Mouse (Mus musculus) ovary, postnatal 10 days (tissue): ENCODE measurements around the gene Cnp.
"Not testable (repeated sequence)": the region's sequence is repeated elsewhere in the genome, so short reads cannot be mapped to it uniquely, and the experiment has no call there.

Experiments
- DNase-seq: peaks from one replicate; pipeline ENCODE4 v3.0.0; 2022; ENCODE audit warnings: low spot score

The Cnp gene

DNA sequence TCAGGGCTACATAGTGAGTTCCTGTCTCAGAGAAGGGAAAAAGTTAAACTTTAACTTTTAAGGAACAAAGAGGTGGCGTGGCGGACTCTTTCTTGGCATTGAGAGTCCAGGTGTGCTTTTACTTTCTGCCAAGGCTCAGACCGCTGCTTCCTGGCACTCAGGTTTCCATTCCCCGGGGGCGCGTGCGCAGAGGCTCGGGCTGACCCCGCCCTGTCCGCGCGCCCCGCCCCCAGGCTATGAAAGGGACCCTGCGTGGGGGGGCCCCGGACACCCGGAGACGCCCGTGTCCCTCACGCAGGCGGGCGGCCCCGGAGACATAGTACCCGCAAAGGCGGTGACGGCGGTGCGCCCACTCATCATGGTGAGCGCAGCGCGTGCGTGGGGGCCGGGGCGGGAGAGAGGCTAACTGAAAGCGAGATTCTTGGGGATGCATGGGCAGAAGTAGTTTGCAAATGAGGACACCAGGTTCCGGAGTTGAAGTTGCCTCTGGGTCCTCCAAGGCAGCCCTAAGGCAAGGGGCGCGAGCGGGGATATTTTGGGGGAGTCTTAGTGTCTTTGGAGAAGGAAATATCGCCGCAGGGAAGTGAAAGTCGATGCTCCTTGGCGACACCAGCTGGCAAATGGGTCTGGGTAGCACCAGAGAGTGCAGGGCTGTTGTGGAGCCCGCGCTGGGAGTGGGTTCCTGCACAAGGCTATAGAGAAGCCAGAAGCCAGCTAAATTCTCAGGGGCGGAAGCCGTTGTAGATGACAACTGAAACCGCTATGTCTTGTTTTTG, at the start of gene Cnp:
TSS of gene Cnp (plus strand) at position 197 of the 776 bp plus-strand sequence.
- DNase-seq: peak; percentile 55

DNA sequence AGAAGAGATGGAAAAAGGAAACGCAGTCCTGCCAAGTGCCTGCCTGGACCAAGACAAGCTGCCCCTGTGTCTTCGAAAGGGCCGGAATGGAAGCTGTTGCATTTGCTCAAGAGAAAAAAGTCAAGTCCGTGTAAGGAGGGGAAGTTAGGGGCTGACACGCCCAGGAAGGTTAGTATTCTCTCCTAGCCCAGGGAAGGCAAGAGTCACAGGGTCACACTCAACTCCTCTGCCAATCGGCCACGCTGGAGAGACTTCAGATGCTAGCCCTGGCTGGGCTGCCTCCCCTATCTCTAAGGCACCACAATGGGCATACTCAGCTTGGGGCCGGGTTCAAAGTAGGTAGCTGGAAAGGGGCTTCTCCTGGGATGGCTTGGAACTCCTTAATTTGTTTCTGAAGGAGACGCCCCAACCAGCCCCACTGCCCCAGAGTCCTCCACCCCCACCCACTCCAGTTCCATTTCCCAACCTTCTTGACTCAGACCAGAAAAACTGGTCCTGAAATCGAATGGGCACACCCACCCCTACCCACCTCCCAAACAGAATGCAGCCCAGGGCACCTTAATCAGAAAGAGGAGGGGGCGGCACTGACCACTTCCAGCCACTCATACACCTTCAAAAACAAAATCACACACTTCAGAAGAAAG, 49.6 kb upstream of the Cnp start:
- no peak for DNase-seq

DNA sequence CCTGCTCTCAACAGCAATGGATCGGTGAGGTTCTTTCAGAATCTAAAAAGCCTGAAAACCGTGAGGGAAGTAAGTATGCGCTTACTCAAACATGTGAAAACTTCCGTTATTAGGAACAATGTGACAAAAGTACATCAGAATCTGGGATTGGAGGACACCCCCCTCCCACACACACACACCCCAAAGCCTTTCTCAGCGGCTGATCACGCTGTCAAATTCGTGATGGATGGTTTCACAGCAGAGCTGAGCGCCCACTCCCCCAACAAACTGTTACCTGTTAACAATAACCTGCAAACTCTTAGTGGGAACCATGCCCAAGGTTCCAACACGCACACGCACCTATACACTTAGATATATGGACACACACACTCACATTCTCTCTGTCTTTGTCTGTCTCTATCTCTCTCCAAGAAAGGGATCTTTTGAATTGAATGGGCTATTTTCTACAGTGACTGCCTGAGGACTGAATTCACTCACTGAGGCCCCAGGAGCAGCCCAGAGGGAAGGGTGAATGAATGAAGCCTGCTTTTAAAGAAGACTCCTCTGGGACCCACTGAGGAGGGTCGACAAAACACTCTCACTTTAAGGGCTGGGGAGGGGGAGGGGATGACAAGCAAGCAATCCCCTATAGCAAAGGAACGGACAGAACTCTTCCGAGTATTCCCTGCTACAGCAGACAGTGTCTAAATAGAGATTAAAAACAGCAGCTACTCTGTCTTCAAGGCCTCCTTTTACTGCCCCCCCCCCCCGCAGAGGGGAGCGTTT, 48.5 kb upstream of the Cnp start:
- no peak for DNase-seq

DNA sequence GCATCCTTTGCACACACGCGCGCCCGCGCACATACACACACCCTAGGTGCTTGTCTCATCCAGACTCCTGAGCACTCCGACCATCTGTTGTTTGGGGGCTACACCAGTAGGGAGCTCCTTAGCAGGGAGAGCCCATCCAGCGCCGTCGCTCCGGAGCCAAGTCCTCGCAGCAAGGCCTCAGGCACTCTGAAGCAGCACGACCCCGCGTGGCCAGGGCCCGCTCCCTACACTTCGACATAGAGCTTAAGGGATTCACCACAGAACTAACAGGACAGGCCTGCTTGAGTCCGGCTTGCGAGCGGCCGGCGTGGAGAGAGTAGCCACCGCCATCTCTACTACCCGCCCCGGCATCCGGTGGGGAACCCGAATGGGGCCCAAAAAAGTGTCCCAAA, 47.6 kb upstream of the Cnp start:
- peak; percentile 35 for DNase-seq

DNA sequence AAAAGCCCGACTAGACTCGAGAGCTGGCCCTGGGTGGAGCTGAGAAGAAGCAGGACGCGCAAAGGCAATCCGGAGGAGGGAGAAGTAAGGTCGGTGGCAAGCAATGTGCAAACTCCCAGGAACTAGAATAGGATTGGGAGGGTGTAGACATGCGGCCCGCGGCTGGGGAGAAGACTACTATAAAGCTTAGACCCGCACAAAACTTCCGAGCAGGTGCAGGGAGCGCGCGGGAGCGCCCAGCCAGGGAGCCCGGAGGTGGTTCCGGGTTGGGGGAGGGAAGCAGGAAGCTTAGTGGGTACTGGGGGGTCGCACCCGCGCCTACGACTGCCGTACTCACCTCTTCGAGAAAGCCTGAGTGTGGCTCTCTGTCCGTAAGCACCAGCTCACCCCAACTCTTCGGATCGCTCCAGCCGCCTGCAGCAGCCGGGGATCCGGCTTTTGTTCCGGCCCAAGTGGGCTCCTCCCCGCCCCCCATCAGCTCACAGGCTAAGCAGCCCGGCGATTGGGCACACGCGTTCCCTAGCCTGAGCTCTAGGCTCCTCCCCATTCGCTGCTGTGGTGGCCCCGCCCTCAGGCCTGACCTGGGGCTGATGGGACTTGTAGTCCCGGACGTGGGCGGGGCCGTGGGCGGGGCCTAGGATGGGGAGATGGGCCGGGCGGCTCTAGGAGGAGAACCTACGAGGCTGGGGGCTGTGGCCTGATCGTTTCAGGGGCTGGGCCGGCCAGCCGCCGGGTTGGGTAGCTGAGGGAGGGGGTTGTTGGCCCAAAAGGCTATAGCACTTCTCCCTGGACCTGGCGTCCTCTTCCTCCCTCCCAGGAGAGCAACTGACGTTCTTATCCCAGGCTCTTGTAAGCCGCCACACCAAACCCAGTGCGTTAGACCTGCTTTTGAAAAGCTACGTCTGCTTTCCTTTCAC, 47.0 kb upstream of the Cnp start, which contains the start of gene Acly:
TSS of gene Acly (minus strand) at position 543 of the 917 bp plus-strand sequence.
- peak; percentile 84 for DNase-seq

DNA sequence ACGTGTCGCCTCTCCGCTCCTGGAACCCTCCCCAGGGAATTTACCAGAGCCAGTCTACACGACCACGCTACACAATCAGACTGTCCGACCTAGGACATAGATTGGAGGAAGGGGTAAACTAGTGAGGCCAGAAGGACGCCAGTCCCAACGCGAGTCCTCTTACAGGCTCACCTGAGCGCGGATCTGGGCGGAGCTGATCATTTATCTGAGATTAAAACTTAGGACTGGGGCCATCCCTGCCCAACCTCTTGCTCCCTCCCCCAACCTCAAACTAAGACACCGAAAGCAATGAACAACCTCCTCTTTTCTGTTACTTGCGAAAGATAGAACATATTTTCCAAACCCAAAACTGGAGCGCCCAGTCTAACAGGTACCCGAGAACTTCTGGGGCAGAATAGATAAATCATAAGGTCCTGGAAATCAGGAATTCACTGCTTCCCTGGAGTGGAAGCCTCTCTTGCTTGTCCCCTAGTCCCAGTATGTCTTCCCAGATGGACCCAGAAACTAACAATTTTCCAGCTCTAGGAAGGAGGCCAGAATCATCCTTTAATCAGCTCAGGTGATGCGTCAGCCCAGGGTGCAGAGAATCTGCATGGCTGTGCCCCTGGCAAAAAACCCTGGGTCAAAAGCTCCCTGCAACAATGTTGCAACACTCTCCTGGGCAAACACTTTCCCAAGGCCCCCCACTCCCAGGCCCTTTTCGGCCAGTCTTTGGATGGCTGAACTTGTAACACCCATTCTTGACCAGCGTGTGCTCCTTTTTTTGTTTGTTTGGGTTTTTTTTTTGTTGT, 46.1 kb upstream of the Cnp start:
- DNase-seq: no peak

DNA sequence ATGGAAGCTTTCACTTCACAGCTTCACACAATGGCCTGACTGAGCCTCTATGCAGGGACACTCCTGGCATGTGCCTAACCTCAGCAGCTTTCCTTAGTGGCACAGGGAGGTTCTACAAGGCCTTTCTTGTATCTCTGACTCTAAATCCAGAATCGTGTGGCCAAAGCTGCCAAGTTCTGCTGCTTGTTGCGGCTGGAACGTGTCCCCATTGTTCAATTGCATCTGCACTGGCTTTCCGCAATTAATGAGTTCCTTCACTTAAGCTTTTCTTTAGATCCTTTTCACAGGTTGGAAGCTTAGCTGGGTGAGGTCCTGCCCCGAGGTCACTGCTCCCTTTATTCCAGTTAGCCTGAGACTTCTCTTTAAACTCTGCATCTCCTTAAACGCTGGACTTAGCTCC, 40.8 kb upstream of the Cnp start:
- no peak for DNase-seq

DNA sequence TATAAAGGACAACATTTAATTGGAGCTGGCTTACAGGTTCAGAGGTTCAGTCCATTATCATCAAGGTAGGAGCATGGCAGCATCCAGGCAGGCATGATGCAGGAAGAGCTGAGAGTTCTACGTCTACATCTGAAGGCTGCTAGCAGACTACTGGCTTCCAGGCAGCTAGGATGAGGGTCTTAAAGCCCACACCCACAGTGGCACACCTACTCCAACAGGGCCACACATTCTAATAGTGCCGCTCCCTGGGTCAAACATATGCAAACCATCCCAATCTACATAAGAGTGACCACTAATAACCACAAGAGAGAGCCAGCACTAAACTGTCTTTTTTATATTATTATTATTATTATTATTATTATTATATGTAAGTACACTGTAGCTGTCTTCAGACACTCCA, 40.3 kb upstream of the Cnp start:
- not testable (repeated sequence) for DNase-seq

DNA sequence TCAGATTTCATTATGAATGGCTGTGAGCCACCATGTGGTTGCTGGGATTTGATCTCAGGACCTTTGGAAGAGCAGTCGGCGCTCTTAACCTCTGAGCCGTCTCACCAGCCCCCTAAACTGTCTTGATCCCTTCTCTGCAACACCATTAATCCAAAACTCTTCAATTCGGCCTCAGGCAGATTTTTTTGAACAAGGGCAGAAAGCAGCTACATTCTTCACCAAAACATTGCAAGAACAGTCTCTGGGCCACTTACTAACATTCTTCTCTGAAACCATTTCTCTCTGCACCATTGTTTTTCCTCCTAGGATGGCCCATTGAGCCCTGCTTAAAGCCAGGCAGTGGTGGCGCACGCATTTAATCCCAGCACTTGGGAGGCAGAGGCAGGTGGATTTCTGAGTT, 39.9 kb upstream of the Cnp start:
- DNase-seq: not testable (repeated sequence)

DNA sequence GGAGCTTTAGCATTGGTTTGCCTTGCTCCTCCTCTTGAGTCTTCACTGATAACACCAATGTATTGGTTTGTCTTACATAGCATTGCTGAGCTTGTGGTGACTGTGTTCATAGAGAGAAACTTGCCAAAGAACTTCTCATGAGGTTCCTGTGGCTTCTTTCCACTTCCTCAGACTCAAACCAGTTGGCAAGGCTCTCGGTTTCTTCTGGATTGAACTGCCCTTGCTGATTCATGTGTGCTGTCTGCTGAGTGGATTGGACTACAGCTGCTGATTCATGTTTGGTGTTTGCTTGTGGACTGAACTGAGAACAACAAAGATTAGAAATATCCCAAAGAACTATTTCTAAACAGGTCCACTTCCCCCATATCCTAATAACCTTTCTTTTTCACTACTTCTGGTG, 38.7 kb upstream of the Cnp start:
- no peak for DNase-seq

DNA sequence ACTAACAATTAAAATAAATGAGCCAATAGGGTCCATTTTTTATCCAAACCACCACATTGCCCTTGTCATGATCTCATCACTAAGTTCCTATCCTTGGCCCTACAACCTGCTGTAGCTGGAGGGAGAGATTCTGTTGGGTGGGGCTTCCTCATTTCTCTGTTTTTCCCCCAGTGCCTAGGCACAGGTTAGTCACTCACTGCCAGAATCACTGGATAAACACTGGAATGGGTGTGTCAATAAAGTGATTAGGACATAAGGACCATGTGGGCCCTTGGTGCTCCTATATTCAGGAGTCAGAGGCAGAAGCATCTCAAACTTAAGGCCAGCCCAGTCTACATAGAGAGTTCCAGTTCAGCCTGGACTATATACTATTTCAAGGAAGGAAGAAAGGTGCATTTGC, 38.2 kb upstream of the Cnp start:
- DNase-seq: no peak

DNA sequence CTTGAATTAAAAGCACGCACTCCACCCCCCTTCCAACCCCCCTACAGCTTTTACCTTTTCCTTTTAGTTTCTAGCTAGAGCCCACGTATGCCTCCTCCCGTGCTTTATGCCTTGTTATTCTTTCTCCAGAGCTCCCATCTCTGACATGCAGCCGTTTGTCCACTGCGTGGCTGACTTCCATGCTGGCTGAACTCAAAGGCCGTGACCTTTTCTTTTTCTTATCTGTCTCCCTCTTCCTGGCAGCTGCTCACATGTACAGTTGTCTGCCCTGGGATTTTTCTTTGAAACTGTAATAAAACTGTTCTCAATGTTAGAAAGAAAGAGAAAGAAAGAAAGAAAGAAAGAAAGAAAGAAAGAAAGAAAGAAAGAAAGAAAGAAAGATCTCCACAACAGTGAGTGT, 33.7 kb upstream of the Cnp start:
- DNase-seq: no peak

DNA sequence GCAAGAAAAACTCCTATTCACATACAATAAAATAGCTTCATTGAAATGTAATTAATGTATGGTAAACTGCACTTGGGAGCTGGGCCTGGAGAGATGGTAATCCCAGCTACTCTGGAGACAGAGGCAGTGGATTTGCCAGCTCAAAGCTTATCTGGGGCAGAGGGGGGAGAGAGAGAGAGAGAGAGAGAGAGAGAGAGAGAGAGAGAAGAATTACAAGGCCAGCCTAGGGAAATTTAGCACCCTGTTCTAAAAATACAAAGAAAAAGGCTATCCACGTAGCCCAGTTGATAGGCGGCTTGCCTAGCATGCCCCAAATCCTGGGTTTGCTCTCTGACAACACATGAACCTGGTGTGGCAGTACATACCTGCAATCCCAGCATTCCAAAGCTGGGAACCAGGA, 33.1 kb upstream of the Cnp start:
- DNase-seq: no peak

DNA sequence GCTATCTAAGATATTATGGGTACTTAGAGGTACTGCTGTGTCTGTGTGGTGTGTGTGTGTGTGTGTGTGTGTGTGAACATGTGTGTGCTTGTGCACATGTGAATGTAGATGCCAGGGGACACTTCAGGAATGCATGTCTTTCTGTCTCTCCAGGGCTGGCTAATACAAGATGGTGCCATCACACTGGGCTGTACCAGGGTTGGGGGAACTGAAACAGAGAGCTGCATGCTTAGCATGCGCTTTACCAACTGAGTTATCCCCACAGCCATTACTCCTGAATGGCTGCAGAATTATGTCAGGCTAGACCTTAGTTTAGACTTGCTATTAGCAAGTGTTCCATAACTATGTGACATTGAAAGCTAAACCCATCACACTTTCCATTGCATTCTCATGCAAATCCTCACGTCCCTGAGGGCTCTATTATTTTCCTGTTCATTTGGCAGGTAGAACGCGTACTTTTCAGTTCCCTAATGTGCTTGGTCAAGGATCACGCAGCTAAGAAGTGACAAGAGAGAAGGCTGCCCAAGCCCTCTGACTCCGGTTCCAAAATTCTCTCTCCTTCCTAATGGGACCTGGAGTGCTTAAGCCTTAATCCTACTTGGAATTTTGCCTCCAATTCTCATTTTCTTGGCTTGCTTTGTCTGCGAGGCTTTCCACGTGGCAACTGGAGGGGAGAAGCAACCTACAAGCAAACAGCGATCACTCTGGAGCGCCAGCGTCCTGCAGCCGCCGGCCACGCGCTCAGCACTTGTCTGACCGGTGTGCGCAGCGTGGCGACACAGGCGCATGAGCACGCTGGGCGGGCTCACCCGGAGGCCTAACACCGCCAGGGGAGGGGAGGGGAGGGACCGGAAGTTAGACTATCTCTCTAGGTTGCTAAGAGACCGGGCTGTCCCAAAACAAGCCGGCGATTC, 29.6 kb upstream of the Cnp start, which contains the start of gene Ttc25:
TSS of gene Ttc25 (plus strand) at position 776 of the 914 bp plus-strand sequence.
- peak; percentile 38 for DNase-seq

DNA sequence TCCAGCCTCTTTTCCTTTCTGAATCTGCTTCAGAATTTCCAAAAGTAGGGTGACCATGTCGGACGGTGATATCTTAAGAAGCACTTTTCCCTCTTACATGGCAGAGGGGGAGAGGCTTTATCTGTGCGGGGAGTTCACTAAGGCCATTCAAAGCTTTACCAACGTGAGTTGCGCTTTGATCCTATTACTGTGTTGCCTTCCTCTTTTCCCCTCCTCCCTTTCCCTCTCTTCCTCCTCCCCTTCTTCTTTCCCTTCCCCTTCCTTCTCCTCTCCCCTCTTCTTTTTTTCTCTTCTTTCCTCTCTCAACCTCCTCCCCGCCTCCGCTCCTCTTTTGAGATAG, 29.0 kb upstream of the Cnp start:
- DNase-seq: no peak

DNA sequence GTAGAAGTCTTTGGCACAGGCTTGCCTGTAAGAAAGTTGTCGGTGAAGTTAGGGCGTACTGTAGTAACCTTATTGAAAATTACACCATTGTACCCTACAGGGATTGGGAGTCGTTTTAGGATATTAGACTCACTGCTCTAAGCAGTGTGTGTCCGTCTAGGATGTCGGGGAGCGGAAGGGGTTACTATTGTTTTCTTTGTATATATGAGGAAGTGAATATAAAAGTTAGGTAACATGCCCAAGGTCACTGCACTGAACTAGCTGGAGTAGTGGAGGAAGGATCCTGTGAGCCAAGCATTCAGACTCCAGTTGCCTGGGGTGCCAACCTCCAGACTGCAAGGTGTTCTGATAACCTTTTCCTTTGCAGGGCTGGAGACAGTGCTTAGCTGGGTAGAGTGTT, 27.7 kb upstream of the Cnp start:
- DNase-seq: no peak

DNA sequence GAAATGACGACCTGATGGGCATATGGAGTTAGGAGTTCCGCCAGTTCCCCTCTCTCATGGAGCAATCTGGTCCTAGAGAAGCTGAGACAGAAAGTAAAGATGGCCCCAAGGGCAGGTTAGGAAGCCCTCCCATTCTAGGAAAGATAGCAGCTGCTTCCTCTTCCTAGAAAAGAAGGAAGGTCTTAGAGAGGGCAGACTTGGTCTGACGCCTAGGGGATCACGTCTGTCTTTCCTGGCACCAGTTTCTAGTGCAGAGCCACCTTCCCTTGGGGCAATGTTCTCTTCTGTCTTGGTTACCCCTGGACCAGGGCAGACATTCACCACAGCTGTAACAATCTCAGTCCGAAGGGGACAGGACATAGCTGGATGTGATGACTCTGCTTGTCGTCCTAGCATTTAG, 26.6 kb upstream of the Cnp start:
- DNase-seq: no peak

DNA sequence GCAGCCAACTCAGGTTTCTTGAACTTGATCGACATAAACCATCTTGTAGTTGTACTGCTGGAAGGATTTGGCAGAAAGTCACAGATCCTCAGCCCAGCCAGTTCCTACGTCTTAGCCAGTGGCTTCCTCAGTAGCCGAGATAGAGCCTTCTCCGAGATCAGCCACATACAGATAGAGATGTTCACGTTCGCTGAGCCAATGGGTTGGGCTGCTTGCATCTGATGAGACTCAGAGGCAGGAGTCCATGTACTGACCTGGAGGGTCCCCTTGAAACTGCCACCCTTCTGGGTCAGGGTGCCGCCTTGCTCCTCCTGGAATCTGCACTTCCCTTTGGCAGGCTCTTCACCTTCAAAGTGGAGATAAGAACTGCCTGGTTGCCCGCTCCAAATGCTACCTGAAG, 25.2 kb upstream of the Cnp start:
- DNase-seq: no peak

DNA sequence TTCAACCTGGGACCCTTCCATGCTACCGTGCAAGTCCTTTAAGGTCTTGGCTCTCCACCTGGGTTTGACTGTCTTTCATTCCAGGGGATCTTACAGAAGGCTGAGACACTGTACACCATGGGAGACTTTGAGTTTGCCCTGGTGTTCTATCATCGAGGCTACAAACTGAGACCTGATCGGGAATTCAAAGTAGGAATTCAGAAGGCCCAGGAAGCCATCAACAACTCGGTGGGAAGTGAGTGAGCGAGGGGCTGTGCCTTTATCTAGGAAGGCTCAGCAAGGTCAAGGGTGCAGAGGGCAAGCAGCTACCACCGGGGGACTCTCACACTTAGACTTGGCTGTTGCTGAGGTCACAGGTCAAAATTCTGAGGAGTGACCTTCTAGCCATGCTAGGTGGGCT, 24.6 kb upstream of the Cnp start:
- no peak for DNase-seq

DNA sequence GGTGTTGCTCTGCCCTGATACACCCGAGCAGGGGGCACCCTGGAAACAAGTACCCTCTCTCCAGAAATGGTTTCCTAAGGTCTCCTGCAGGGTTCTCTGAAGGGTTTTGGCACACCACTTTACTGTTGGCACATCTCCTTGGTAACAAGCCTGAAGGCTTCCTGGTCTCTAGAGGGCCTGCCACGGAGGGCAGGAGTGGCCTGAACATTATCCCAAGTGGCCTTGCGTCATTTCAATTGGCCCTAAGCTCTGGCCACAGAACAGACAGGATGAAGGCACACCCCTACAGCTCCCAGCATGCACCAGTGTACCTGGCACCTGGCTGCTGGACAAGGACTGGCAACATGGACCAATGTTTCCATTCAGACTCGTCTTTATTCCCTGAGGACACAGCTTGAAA, 21.9 kb upstream of the Cnp start:
- no peak for DNase-seq
